Mouse (Mus musculus): ENCODE results near the gene Tada2b.

The Tada2b gene

DNA sequence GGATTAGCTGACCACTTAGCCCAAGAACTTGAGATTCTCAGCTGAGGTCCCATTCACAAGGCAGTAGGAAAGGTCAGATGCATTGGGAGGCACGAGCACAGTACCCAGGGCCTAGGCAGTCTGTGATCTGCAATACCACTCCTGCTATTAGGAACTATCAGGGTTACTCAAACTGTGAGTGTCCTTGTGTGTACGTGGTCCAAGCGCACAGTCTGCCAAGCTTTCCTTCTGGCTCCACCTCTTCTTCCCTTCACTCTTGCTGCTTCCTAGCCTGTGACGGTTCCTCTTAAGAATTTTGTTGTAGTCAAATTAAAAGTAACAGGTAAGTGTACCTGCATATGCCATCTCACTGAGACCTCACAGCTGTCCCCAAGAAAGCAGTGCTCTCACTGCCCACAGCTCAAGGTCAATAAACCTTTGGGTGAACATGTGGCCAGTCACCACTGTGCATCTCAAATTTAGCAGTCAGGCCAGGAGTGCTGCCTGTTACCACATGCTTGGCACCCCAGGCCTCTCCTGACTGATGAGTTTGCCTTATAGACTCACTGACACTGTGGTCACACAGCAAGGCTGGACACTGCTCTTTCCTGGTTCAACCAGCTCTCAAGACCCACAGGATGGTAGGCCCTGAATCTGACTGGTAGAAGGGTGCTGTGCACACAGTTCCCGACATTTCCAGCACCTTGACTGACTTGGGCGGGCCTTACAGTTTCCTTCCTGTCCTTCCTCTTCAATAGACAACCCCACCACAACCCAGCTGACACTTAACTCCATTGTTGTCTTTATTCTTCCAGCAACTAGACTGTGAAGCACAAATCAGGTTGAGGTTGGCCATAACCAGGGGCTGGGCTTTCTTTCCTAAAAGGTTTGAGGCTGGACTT lies 5.3 kb downstream of the Tada2b start:
- no peak for DNase-seq

DNA sequence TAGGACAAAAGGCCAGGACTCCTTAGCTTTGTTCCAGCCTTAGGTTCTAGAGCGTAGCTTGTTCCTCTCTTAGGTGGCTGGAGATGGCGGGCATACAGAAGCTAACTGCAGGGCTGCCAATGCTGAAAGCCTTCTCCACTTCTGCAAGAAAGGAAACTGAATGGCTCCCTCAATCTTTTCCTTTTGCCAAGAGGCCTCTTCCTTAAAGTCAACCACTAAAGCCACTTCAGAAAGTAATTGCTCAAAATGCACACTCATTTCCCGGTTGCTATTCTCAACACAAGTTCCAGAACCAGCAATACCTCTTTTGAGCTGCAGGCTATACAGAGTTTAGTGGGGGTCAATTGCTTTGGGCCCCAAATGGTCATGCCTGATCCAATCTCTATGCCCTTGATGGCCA lies 6.6 kb downstream of the Tada2b start:
- no peak for DNase-seq

DNA sequence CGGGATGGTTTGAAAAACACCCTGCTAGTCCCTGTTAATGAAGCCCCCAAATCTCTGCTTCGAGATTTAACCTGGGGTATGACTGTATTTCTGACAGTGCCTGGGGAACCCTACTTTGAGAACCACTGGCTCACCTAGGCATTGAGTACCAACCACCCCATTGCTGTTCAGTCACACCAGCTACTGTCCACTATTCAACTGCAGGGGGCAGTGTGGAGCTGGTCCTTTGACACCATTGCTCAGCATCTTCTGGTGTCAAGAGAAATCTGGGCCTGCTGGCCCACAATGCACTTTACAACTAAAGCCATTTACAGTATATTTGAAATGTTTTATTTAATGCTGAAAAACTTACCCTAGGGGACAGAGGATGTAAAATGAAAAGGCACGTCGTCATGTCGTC lies 9.8 kb downstream of the Tada2b start:
- DNase-seq, result peak; percentile 56

DNA sequence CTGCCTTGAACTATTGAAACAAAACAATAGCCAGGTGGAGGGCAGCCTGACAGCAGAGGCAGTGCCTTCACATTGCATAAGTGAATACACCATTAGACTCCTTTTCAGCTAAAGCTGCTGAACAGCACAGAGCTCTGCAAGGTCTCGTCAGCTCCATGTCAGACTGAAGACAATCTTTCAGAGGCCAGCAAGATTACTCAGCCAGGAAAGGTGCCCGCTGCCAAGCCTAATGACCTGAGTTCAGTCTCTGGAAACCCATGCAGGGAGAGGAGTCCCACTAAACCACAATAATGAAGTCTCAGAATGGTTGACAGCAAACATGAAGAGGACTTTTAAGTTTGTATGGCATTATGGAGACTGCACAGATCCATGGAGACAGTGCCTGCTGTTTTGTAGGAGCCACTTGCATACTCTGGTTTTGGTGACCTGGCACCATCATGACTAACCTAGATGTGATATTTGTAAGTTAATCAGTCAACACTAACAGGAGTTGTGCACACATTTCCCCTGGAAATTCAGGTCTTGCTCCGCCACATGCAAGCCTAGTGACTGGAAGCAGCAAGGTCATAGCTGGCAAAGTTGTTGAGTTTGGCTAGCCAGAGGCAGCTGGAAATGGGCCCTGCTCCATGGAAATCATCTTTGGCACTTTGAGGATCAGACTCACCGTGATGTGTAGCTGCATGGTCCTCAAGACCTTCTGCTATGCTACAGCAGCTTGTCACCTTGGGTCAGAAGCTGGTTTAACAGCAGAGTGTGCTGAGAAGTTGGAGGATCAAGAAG lies 11.0 kb downstream of the Tada2b start:
- no peak for DNase-seq

DNA sequence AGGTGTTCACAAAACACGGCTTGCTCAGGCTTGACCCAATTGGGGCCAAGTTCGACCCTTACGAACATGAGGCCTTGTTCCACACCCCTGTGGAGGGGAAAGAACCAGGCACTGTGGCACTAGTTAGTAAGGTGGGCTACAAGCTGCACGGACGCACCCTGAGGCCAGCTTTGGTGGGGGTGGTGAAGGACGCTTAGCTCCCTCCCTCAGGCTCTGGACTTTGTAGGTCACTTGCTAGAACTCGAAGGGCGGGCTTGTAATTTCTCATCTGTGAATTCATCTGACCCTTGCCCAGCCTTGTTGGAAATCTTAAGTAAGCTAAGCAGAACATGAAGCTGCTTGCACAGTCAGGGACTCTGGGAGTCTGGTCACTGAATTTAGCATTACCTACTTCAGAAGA lies 12.9 kb downstream of the Tada2b start:
- DNase-seq, result no peak

DNA sequence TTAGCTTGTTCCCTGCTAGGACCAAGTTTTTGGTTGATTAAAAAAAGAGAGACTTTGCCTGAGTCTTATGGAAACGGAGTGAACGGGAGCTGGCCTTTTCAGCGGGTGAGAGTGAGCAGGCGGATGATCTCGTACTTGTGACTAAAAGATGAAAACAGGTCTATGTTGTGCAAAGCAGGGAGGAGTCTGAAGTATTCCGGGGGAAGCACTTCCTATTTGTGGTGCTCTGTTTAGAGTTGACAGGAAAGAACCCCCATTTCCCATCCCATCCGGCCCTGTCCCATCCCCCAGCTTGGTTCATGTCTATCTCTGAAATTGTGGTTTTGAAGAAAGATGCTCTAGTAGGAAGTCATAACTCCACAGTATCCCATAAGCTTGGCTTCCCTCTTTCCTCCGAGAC lies 18.2 kb downstream of the Tada2b start:
- DNase-seq, result no peak

DNA sequence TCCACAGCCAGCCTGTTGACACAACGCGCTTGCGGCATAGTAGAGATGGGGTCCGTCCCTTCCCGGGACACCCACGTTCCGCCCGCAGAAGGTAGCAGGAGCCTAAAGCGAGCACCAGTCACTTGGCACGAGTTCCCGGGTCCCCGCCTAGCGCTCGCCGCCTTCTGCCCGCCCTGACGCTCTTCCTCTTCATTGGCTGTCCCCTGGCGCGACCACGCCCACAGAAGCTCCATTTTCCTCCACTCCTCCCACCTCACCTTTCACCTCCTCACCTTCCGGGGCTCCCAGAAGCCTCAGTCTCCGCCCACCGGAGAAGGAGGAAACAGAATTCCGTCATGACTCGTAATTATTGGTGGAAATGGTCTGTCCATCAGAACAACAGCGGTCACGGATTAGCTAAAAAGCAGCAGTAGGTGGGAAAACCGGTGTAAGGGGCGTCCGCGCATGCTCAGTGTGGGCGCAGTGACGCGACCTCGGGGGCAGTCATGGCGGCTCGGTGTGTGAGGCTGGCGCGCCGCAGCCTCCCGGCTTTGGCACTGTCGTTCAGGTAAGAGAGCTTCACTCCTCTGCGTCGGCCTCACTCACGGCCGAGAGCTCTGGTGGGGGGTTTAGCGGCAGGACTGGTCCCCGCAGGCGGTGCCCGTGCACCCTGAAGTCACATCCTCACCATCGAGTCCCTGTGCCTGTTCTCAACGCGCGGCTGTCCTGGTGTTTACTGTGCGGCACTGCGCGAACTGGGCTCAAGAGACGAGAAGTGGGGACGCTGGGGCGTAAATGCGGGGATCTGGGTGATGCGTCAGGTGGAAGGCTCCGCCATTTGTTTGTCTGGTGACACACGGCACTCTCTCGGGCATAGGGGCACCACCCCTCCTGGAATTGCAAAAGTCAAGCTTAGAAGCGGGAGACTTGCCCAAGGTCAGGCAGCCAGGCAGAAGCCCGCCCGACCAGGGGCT lies 19.1 kb downstream of the Tada2b start, which contains the start of gene Grpel1:
Gene Grpel1, plus strand, starts transcription at position 290 of the 953 bp plus-strand sequence.
- DNase-seq, result peak; percentile 99

DNA sequence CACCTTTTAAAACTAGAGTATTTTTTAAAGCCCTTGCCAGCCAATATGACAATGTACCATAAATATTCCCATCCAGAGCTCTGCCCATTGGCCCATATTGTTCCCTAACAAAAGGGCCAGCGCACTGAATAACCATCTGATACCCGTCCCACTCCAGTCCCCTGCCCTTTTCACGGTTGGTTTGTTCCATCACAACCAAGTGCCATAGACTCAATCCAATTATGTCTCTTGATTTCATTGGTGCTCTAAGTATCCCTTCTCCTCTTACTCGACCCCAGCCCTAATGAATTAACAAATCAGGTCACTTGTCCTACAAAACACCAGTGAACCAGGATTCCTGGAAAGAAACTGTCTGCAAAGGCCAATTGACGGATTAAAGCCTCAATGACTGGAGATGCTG lies 20.7 kb downstream of the Tada2b start:
- DNase-seq, result no peak

DNA sequence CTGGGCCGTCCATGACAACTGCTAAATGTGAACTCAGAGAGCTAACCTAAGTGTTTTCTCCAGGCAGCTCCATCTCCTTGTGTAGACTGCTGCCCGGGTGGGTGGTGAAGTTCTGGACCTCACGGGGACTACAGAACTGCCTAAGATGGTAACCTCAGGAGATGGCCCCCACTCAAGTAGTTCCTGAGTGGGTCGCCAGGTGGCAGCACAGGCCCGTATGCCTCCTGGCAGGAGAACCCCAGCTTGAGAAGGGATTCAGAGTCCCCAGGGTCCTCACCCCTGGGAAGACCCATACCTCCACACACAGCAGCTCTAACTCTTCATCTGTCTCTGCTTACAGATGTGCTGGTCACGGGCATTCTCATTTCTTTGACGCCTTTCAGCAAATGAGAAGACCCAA lies 21.3 kb downstream of the Tada2b start:
- peak; percentile 69 for DNase-seq

DNA sequence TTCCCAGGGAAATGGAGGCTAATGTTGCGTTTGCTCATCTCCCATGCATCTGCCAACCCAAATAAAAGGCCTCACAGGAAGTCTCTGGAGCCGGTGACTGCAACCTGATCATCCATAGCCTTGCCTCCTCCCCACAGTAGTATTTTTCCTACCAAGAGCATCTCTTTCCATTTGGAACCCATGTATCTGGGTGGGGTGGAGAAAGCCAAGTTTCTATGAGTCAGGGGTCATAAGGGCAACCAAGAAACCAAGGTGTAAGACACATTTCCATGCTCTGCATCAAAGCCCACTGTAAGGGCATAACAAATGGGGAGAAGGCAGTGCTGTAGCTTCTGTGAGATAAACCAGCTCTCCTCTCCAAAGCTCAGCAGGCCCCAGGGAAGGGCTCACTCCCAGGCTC lies 22.9 kb downstream of the Tada2b start:
- no peak for DNase-seq

DNA sequence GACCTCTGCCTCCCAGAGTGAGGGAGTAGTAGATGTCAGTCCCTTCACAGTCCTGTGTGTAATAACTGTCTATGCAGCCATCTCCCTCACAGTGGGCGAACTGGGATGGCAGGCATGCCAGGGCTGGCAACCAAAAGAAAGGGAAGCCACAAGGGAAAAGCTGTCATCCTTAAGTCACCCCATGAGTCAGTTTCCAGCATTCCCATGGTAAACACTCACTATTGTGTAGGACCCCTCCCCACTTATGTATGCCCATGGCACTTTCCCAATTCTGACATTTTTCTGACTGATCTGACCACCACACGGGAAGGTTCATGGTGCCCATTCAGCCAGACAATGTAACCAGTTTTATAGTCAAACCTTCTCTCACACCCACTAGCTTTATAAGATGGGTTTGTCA lies 23.4 kb downstream of the Tada2b start:
- DNase-seq, result no peak

DNA sequence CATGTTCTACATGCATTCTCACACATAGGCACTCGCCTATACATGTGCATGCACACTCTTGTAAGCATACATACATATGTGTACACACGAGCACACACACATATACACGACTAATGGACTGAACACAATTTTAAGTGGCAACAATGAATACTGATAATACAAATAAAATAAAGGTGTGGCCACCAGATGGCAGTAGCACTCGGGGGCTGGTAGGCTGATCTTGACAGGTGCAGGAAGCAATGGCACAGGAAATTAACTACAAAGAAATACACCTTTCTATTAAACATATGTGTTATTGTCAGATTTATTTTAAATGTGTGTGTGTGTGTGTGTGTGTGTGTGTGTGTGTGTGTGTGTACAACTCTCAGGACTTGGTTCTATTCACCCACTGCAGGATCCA lies 25.2 kb downstream of the Tada2b start:
- no peak for DNase-seq

DNA sequence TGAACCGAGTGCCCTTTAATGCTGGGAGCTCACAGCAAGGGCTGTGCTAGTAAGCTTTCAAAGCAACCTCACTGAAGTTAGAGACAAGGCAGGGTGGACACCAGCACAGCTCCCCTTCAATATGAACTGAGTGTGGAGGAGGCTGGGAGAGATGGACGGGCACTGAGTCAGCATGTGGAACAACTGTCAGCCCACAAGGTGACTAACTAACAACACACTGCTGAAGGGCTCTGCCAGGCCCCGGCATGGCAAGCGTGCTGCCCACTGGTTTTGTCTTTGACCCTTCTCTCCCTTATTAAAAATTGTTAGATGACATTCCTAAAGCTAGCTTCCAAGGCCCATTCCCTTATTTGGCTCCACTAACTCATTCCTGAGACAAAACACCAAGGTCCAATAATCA lies 26.4 kb downstream of the Tada2b start:
- no peak for DNase-seq

DNA sequence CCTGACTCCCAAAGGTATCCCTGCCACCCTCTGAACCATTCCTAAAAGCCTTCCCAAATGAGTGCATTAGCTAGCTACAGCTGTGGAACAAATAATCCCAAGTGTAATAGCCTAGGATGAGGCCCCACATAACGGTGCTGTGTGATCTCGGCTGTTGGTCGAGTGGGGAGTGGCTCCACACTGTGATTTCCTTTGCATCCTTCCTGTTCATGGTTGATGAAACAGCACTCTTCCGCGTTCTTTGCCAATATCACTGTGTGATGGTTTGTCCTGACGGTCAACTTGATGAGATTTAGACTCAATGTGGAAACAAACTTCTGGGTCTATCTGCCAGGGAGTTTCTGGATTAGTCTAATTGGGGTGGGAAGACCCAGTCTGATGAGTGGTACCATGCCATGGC lies 31.3 kb downstream of the Tada2b start:
- no peak for DNase-seq

DNA sequence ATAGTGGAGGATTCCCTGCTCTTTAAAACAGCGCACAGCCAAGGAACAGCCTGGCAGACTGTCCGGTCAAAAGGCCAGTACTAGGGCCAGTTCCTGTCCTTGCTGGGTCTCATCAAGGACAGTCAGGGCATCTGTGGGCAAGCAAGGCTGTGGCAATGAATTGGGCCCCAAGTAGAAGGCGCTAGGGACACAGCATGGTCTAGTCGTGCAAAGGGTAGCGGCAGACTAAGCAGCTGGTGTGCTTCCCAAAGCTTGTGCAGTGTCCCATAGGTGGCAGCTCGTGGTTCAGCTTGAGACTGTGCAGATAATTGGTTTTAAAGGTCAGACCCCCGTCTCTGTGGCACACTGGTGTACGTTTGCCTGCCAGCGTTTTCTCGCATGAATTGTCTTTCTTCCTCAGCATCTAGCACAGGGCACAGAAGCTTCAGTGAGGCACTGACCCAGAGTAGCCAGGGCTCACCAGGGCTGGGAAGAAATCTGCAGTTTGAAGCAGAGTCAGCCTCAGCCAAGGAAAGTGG lies 32.2 kb downstream of the Tada2b start:
- no peak for DNase-seq

DNA sequence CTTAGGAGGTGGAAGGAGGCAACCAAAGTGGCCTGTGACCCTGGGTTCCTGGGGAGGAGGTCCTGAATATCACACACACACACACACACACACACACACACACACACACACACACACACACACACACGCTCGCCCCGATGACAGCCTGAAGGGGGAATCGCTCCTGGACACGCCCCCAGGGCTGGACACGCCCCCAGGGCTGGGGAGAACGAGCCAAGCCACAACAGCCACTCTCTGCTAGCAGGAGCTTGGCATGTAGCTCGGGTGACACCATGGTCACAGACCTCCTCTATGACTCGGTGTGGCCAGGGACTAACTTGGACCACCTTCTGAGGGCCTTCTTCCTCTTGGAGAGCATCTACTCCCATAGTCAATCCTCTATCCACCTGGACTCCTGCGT lies 33.0 kb downstream of the Tada2b start:
- DNase-seq, result no peak

DNA sequence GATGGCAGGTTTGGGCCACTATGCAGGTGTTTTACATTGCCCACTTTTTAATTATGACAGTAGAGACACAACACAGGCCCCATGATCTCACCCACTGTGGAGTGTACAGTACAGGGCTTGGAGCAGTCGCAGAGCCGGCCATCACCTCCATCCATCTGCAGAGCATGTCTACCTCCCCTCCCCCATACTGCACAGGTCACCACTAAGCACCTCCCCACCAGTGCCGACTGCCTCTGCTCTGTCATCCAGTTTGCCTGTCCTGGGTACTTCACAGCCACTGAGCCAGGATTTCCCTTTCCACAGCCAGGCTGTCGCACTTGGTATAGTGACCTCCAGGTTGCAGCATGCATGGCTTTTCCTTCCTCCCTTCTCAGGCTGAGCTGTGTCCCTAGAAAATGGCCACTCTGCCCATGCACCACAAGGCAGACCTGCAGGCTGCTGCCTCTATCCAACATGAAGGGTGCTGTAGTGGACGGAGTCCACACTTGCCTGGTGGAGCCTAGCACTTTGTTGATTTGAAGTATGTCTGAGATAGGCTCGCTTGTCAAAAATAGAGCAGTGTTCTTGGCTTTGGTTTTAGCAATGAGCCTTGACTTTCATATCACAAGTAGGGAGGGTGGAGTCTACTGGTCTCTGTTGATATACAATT lies 34.3 kb downstream of the Tada2b start:
- DNase-seq, result no peak

DNA sequence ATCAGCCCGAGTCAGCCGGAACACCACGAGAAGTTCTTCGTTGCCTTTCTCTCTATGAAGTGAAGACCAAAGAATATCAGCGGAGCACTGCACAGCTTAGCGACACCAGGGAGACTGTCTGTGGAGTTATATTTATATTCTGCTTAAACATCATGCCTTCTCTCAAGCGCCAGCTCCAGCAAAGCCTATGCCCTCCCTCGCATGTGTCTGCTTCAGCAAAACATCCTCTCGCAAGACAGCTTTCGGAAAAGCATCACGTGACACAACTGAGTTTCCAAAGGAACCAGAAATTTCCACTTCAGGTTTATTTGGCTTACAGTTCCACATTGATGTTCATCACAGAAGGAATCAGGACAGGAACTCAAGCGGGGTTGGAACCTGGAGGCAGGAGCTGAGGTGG lies 36.2 kb downstream of the Tada2b start:
- DNase-seq, result no peak

DNA sequence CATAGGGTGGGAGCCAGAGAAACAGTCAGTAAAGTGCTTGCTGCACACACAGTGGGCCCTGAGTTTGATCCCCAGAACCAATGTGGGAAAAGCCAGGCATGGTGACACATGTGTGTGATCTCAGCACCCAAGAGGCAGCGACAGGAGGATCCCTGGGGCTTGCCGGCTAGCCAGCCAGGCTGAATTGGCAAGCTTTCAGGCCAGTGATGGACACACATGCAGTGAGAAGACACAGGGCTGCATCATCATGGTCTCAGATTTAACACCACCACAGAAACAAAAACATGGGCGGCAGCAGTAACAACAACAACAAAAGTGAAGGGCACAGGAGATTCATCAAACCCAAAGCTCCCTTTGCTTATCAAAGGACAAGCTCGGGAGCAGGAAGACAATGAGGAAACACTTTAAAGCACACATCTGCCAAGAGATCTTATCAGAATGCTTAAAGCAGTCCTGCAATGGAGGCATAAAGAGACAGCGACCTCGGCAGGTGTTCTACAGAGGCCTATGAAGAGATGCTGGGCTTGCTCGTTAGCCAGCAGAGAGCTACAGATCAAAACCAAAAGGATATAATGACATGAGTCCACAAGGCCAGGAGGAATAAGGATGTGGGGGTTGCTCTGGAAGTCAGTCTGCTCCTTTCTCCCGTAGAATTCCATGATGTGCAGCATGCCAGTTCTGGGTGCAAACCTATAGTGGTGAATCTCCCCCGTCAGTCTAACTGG lies 37.8 kb downstream of the Tada2b start:
- DNase-seq, result no peak

DNA sequence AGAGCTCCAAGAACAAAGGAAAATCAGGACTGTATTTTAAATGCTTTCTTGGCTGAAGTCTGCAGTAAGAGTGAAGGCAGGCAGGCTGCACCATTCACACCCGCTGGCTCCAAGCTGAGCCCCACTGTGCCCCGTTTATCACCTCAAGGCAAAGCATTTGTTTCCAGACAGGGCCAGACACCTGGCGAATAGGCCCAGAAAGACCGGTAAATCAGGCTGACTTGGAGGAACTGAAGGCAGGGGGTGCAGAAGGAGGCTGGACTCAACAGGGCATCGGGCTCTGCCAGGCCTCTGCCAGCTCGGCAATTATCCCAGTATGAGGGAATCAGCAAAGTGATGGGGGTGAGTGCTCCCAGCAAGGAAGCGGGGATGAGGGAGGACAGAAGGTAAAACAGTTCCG lies 39.1 kb downstream of the Tada2b start:
- peak; percentile 47 for DNase-seq

DNA sequence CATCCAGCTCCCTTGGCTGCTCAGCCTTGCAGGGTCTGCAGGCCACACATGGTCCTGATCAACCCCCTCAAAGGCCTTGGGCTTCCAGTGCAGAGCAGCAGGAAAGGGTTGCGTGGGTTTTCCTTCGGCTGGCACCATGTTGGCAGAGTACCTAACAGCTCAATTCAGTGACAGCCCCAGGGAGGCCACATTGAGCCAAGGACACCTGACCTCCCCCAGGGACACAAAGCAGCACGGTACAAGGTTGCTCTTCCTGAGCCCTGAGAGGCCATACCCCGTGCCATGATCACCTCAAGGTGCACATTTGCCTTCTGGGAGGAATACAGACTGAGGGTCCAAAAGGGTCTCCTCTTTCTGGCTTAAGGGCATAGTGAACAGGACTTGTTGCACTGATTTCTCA lies 39.5 kb downstream of the Tada2b start:
- DNase-seq, result no peak

DNA sequence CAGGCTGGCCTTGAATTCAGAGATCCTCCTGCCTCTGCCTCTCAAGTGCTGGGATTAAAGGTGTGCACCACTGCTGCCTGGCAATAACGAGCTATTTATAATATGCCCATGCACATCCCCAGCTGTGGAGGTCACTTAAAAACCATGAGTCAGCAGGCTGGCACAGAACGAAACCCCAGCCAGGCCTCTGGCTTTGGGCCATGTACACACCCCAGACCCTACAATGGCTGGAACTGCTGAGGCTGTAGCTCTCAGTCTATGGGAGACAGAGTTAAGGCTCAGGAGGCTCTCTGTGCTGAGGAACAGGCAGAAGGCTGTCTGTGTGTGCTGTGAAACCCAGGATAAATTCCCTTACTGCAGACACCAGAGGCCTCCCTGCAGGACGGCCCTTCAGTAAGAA lies 43.3 kb downstream of the Tada2b start:
- no peak for DNase-seq
